Mouse (Mus musculus): ENCODE measurements around the gene Rest.
"Not testable (repeated sequence)": the region's sequence is repeated elsewhere in the genome, so short reads cannot be mapped to it uniquely, and the experiment has no call there.

The Rest gene

GRCm38 (mm10) chr5:77265081-77265670 lies at the start of gene Rest:
Rest (plus strand) TSS chr5:77265491.
- DNase-seq = peak; percentile 34

- DNase-seq = peak; percentile 15
Measured at GRCm38 (mm10) chr5:77217211-77217610, 48.1 kb upstream of the Rest start.

GRCm38 (mm10) chr5:77217724-77218123 lies 47.6 kb upstream of the Rest start:
- DNase-seq = no peak

GRCm38 (mm10) chr5:77223043-77223975 lies 42.0 kb upstream of the Rest start:
- DNase-seq = no peak

GRCm38 (mm10) chr5:77228986-77229385 lies 36.3 kb upstream of the Rest start:
- DNase-seq = no peak

GRCm38 (mm10) chr5:77231863-77232262 lies 33.4 kb upstream of the Rest start:
- not testable (repeated sequence) for DNase-seq

- no peak for DNase-seq
Measured at GRCm38 (mm10) chr5:77234921-77235320, 30.4 kb upstream of the Rest start.

GRCm38 (mm10) chr5:77237104-77237503 lies 28.2 kb upstream of the Rest start:
- DNase-seq = no peak

GRCm38 (mm10) chr5:77244331-77244987 lies 20.8 kb upstream of the Rest start:
- no peak for DNase-seq

- DNase-seq = no peak
Measured at GRCm38 (mm10) chr5:77245463-77245786, 19.9 kb upstream of the Rest start.

GRCm38 (mm10) chr5:77245787-77246671 lies 19.3 kb upstream of the Rest start:
- no peak for DNase-seq

GRCm38 (mm10) chr5:77250083-77250482 lies 15.2 kb upstream of the Rest start:
- no peak for DNase-seq

- DNase-seq = no peak
Measured at GRCm38 (mm10) chr5:77251656-77252055, 13.6 kb upstream of the Rest start.

GRCm38 (mm10) chr5:77252115-77252827 lies 13.0 kb upstream of the Rest start:
- DNase-seq = no peak

- DNase-seq = no peak
Measured at GRCm38 (mm10) chr5:77253154-77253553, 12.1 kb upstream of the Rest start.

- DNase-seq = no peak
Measured at GRCm38 (mm10) chr5:77254402-77254801, 10.9 kb upstream of the Rest start.

- DNase-seq = no peak
Measured at GRCm38 (mm10) chr5:77257603-77258002, 7.7 kb upstream of the Rest start.

- no peak for DNase-seq
Measured at GRCm38 (mm10) chr5:77259315-77259714, 6.0 kb upstream of the Rest start.

- DNase-seq = no peak
Measured at GRCm38 (mm10) chr5:77260141-77260540, 5.2 kb upstream of the Rest start.

- no peak for DNase-seq
Measured at GRCm38 (mm10) chr5:77261137-77261536, 4.2 kb upstream of the Rest start.

GRCm38 (mm10) chr5:77262105-77262504 lies 3.2 kb upstream of the Rest start:
- no peak for DNase-seq

- peak; percentile 14 for DNase-seq
Measured at GRCm38 (mm10) chr5:77265671-77266065, 377 bp downstream of the Rest start.
